Mouse (Mus musculus): Measurements from ENCODE around the gene Suz12. TPM values are rescaled to one million over a fixed set of nuclear protein-coding genes. Genes with fewer than 3 reads are reported as not detected.

Suz12 gene
- polyA plus RNA-seq (2012; rRNA removed): 26.0 and 28.5 TPM in 2 replicates
- polyA plus RNA-seq (2014; fragmentation: Nextera tagmentation; extraction: Ambion mirVana): 20.4 and 22.8 TPM in 2 replicates

- WGBS: under 1% methylated on average over 30 of the region's 74 CpGs
- Histone ChIP-seq H3K36me3 (ENCODE audit: control insufficient read depth, insufficient read depth, low read length) (peaks cover 14% of the 10 kb centered on the region), H3K9me3 (ENCODE audit: control insufficient read depth, low read length) (no peaks in the 10 kb centered on the region), H3K4me3 (replicated peaks; ENCODE audit: low read length) (peak within 1 kb of the TSS; percentile 96), H3K27ac (replicated peaks; ENCODE audit: low read depth, low read length) (peak within 1 kb of the TSS; percentile 97), H3K27me3 (ENCODE audit: control insufficient read depth, insufficient read depth, low read length) (no peaks in the 10 kb centered on the region), H3K9ac (ENCODE audit: low read depth, low read length, severe bottlenecking) (peak within 1 kb of the TSS; percentile 91), H3K4me2 (replicated peaks; ENCODE audit: low read depth, low read length, severe bottlenecking) (peak within 1 kb of the TSS; percentile 67), H3K4me1 (ENCODE audit: control insufficient read depth, insufficient read depth, low read length) (peaks cover 3% of the 10 kb centered on the region; the same call in 1 of the 2 replicates)
- peak; percentile 96 for ATAC-seq (ENCODE audit: low FRiP score, low read depth)
- DNase-seq (ENCODE audit: low spot score): peak; percentile 97
- TF ChIP-seq POLR2A (IDR thresholded peaks at IDR 0.05; ENCODE audit: borderline replicate concordance, extremely low read depth, insufficient read depth, insufficient read length): peak; percentile 79; the same call in 1 of the 2 replicates
Observed at GRCm38 (mm10) chr11:79992592-79993355, at the start of gene Suz12. Gene Suz12 (plus strand): TSS chr11:79993106.

GRCm38 (mm10) chr11:79943136-79943535, 49.8 kb upstream of the Suz12 start:
- DNase-seq (ENCODE audit: low spot score): no peak
- Histone ChIP-seq H3K27me3 (ENCODE audit: control insufficient read depth, insufficient read depth, low read length) (no peaks in the 10 kb centered on the region), H3K4me2 (replicated peaks; ENCODE audit: low read depth, low read length, severe bottlenecking) (no peak overlapping the region), H3K36me3 (ENCODE audit: control insufficient read depth, insufficient read depth, low read length) (peaks cover 84% of the 10 kb centered on the region), H3K9me3 (ENCODE audit: control insufficient read depth, low read length) (no peaks in the 10 kb centered on the region), H3K4me3 (replicated peaks; ENCODE audit: low read length) (no peak overlapping the region), H3K9ac (ENCODE audit: low read depth, low read length, severe bottlenecking) (no peak overlapping the region), H3K4me1 (ENCODE audit: control insufficient read depth, insufficient read depth, low read length) (no peaks in the 10 kb centered on the region), H3K27ac (replicated peaks; ENCODE audit: low read depth, low read length) (no peak overlapping the region)
- 95% methylated on average over 8 of the region's 8 CpGs for WGBS
- ATAC-seq (ENCODE audit: low FRiP score, low read depth): no peak
- TF ChIP-seq POLR2A (IDR thresholded peaks at IDR 0.05; ENCODE audit: borderline replicate concordance, extremely low read depth, insufficient read depth, insufficient read length): no peak

DNA sequence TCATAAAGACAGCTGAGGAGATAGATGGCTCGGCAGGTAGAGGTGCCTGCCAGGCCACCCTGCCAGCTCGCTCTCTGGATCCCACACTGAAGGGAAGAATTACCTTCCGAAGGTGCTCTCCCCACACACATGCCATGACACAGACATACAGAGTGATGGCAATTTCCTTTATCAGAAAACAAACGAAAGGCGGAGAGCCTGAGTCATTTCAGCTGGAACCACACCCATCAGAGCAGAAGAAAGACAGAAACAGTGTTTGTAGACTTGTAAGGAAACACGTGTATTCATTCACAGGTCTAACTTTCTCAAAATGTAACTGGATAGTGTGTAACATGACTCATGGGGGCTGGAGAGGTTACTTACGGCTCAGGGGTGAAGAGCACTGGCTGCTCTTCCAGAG, 49.3 kb upstream of the Suz12 start:
- Histone ChIP-seq H3K9me3 (ENCODE audit: control insufficient read depth, low read length) (no peaks in the 10 kb centered on the region), H3K4me3 (replicated peaks; ENCODE audit: low read length) (no peak overlapping the region), H3K4me1 (ENCODE audit: control insufficient read depth, insufficient read depth, low read length) (no peaks in the 10 kb centered on the region), H3K36me3 (ENCODE audit: control insufficient read depth, insufficient read depth, low read length) (peaks cover 84% of the 10 kb centered on the region), H3K27me3 (ENCODE audit: control insufficient read depth, insufficient read depth, low read length) (no peaks in the 10 kb centered on the region), H3K4me2 (replicated peaks; ENCODE audit: low read depth, low read length, severe bottlenecking) (no peak overlapping the region), H3K9ac (ENCODE audit: low read depth, low read length, severe bottlenecking) (no peak overlapping the region), H3K27ac (replicated peaks; ENCODE audit: low read depth, low read length) (no peak overlapping the region)
- WGBS: 87% methylated on average over 7 of the region's 7 CpGs
- no peak for ATAC-seq (ENCODE audit: low FRiP score, low read depth)
- no peak for DNase-seq (ENCODE audit: low spot score)
- no peak for TF ChIP-seq POLR2A (IDR thresholded peaks at IDR 0.05; ENCODE audit: borderline replicate concordance, extremely low read depth, insufficient read depth, insufficient read length)

GRCm38 (mm10) chr11:79947265-79947664, 45.6 kb upstream of the Suz12 start:
- H3K36me3 ChIP-seq (ENCODE audit: control insufficient read depth, insufficient read depth, low read length): peaks cover 81% of the 10 kb centered on the region

GRCm38 (mm10) chr11:79961346-79962124, 31.4 kb upstream of the Suz12 start:
- TF ChIP-seq POLR2A (IDR thresholded peaks at IDR 0.05; ENCODE audit: borderline replicate concordance, extremely low read depth, insufficient read depth, insufficient read length): no peak
- no peaks in the 10 kb centered on the region for H3K9me3 ChIP-seq (ENCODE audit: control insufficient read depth, low read length)
- ATAC-seq (ENCODE audit: low FRiP score, low read depth) (peak; percentile 25; the same call in 1 of the 2 replicates), DNase-seq (ENCODE audit: low spot score) (no peak)
- peak overlapping the region; percentile 56; the same call in 1 of the 2 replicates for H3K27ac ChIP-seq (replicated peaks; ENCODE audit: low read depth, low read length)
- peak overlapping the region; percentile 62 for H3K4me2 ChIP-seq (replicated peaks; ENCODE audit: low read depth, low read length, severe bottlenecking)
- H3K36me3 ChIP-seq (ENCODE audit: control insufficient read depth, insufficient read depth, low read length): peaks cover 29% of the 10 kb centered on the region
- peak overlapping the region; percentile 70 for H3K9ac ChIP-seq (ENCODE audit: low read depth, low read length, severe bottlenecking)
- 7% methylated on average over 27 of the region's 27 CpGs for WGBS
- H3K4me1 ChIP-seq (ENCODE audit: control insufficient read depth, insufficient read depth, low read length): peaks cover 14% of the 10 kb centered on the region
- H3K27me3 ChIP-seq (ENCODE audit: control insufficient read depth, insufficient read depth, low read length): no peaks in the 10 kb centered on the region
- peak overlapping the region; percentile 62 for H3K4me3 ChIP-seq (replicated peaks; ENCODE audit: low read length)

More at GRCm38 (mm10) chr11:79947265-79947664, 45.6 kb upstream of the Suz12 start:
- no peaks in the 10 kb centered on the region for H3K27me3 ChIP-seq (ENCODE audit: control insufficient read depth, insufficient read depth, low read length)
- no peaks in the 10 kb centered on the region for H3K4me1 ChIP-seq (ENCODE audit: control insufficient read depth, insufficient read depth, low read length)
- H3K4me2 ChIP-seq (replicated peaks; ENCODE audit: low read depth, low read length, severe bottlenecking): no peak overlapping the region
- TF ChIP-seq POLR2A (IDR thresholded peaks at IDR 0.05; ENCODE audit: borderline replicate concordance, extremely low read depth, insufficient read depth, insufficient read length): no peak
- H3K27ac ChIP-seq (replicated peaks; ENCODE audit: low read depth, low read length): no peak overlapping the region
- H3K9ac ChIP-seq (ENCODE audit: low read depth, low read length, severe bottlenecking): no peak overlapping the region
- no peak for ATAC-seq (ENCODE audit: low FRiP score, low read depth)
- no peaks in the 10 kb centered on the region for H3K9me3 ChIP-seq (ENCODE audit: control insufficient read depth, low read length)
- DNase-seq (ENCODE audit: low spot score): no peak
- 97% methylated on average over 3 of the region's 3 CpGs for WGBS
- H3K4me3 ChIP-seq (replicated peaks; ENCODE audit: low read length): no peak overlapping the region

All from limb, embryonic 14.5 days (tissue).